Mouse (Mus musculus) CH12.LX (cell line): ENCODE data around the gene Dio3. TPM values are rescaled to one million over a fixed set of nuclear protein-coding genes. Genes with fewer than 3 reads are reported as not detected.

ENCODE experiments used
- DNase-seq: peaks from one replicate; pipeline ENCODE4 v3.0.0-alpha.2; 2013; ENCODE audit errors: extremely low read depth
- H3K27ac ChIP-seq: 2 replicates; pipeline ENCODE4 v1.5.1; 2012; ENCODE audit warnings: low read depth, mild to moderate bottlenecking, control low read depth, moderate library complexity; ENCODE audit not compliant: insufficient read depth
- H3K27me3 ChIP-seq: replicated peaks from 2 replicates; pipeline ENCODE3; 2012; ENCODE audit warnings: inconsistent platforms
- H3K36me3 ChIP-seq, 2 experiments: replicated peaks in 1 of 2; 2 replicates each; pipeline versions ENCODE3 to v1.6.1; 2012; ENCODE audit warnings: inconsistent platforms in 1 of 2, low read length in 1 of 2, mild to moderate bottlenecking in 1 of 2, mixed read lengths in 1 of 2, moderate library complexity in 1 of 2; ENCODE audit not compliant: control insufficient read depth in 1 of 2, insufficient read depth in 1 of 2
- H3K4me1 ChIP-seq, 2 experiments: 2 replicates each; pipeline ENCODE4 v1.6.1; 2012; ENCODE audit warnings: inconsistent platforms in 1 of 2, moderate library complexity in 1 of 2; ENCODE audit not compliant: insufficient read depth in 2 of 2, control insufficient read depth in 1 of 2
- H3K4me2 ChIP-seq: 2 replicates; pipeline ENCODE4 v1.6.1; 2012; ENCODE audit warnings: low read depth, mild to moderate bottlenecking, control low read depth; ENCODE audit not compliant: poor library complexity, insufficient read depth, severe bottlenecking
- H3K4me3 ChIP-seq, 3 experiments: fragments of 150-350 bp in 1 of 3; sonication (generic) in 1 of 3; replicated peaks in 1 of 3; 2 replicates each; pipeline versions ENCODE3 to v1.5.1; 2011 to 2012; ENCODE audit warnings: low read depth in 2 of 3, low read length in 2 of 3, mild to moderate bottlenecking in 2 of 3, moderate library complexity in 2 of 3, control low read depth in 1 of 3, improper control_type of control experiment in 1 of 3, inconsistent platforms in 1 of 3, mixed read lengths in 1 of 3; ENCODE audit not compliant: poor library complexity in 1 of 3
- H3K79me2 ChIP-seq: replicated peaks from 2 replicates; pipeline ENCODE4 v1.6.1; 2012; ENCODE audit warnings: mild to moderate bottlenecking, moderate library complexity; ENCODE audit not compliant: control insufficient read depth, poor library complexity, insufficient read depth, severe bottlenecking; ENCODE audit errors: extremely low read depth
- H3K9ac ChIP-seq: 2 replicates; pipeline ENCODE4 v1.6.1; 2012; ENCODE audit warnings: low read depth, mild to moderate bottlenecking, control low read depth, moderate library complexity; ENCODE audit not compliant: insufficient read depth
- H3K9me3 ChIP-seq: replicated peaks from 2 replicates; pipeline ENCODE3; 2012; ENCODE audit warnings: low read length, inconsistent platforms, mixed read lengths
- CHD2 ChIP-seq: IDR thresholded peaks from 2 replicates; pipeline ENCODE4 v1.6.1; 2011; ENCODE audit warnings: low read length, improper control_type of control experiment
- E2F4 ChIP-seq: IDR thresholded peaks from 2 replicates; pipeline ENCODE4 v1.6.1; 2011; ENCODE audit warnings: low read depth, low read length, improper control_type of control experiment; ENCODE audit not compliant: insufficient replicate concordance
- EP300 ChIP-seq: IDR thresholded peaks from 2 replicates; pipeline ENCODE4 v1.6.1; 2011; ENCODE audit warnings: low read length, improper control_type of control experiment
- GABPA ChIP-seq: IDR thresholded peaks from 2 replicates; pipeline ENCODE4 v1.6.1; 2012; ENCODE audit warnings: low read depth, low read length, improper control_type of control experiment, inconsistent platforms; ENCODE audit not compliant: insufficient replicate concordance
- HCFC1 ChIP-seq: IDR thresholded peaks from 2 replicates; pipeline ENCODE4 v1.6.1; 2012; ENCODE audit warnings: low read depth, mild to moderate bottlenecking, inconsistent platforms, low read length, improper control_type of control experiment
- IRF4 ChIP-seq: IDR thresholded peaks from 2 replicates; pipeline ENCODE4 v1.6.1; 2014; ENCODE audit warnings: low read depth, mild to moderate bottlenecking, inconsistent platforms, low read length, improper control_type of control experiment
- JUND ChIP-seq: conservative IDR thresholded peaks from 2 replicates; pipeline ENCODE4 v1.6.1; 2011; ENCODE audit warnings: low read depth, low read length, improper control_type of control experiment
- KAT2A ChIP-seq: IDR thresholded peaks from 2 replicates; pipeline ENCODE4 v1.6.1; 2012; ENCODE audit warnings: low read length, improper control_type of control experiment, inconsistent platforms; ENCODE audit not compliant: insufficient replicate concordance
- MAFK ChIP-seq: IDR thresholded peaks from 2 replicates; pipeline ENCODE4 v1.6.1; 2011; ENCODE audit warnings: low read length, improper control_type of control experiment; ENCODE audit not compliant: insufficient replicate concordance
- MAX ChIP-seq: IDR thresholded peaks from 2 replicates; pipeline ENCODE4 v1.6.1; 2011; ENCODE audit warnings: low read length, improper control_type of control experiment
- MAZ ChIP-seq: IDR thresholded peaks from 2 replicates; pipeline ENCODE4 v1.6.1; 2012; ENCODE audit warnings: low read depth, mild to moderate bottlenecking, inconsistent platforms, low read length, improper control_type of control experiment, moderate library complexity
- MEF2A ChIP-seq: IDR thresholded peaks from 2 replicates; pipeline ENCODE4 v1.6.1; 2014; ENCODE audit warnings: low read depth, mild to moderate bottlenecking, inconsistent platforms, low read length, improper control_type of control experiment, borderline replicate concordance
- NELFE ChIP-seq: IDR thresholded peaks from 2 replicates; pipeline ENCODE4 v1.6.1; 2011; ENCODE audit warnings: low read depth, low read length, improper control_type of control experiment
- NRF1 ChIP-seq: IDR thresholded peaks from 2 replicates; pipeline ENCODE4 v1.6.1; 2014; ENCODE audit warnings: low read depth, mild to moderate bottlenecking, inconsistent platforms, low read length, improper control_type of control experiment, moderate library complexity
- POLR2A ChIP-seq: IDR thresholded peaks from 2 replicates; pipeline ENCODE4 v1.6.1; 2011; ENCODE audit warnings: low read depth, mild to moderate bottlenecking, improper control_type of control experiment, low read length
- POLR2AphosphoS2 ChIP-seq: IDR thresholded peaks from 2 replicates; pipeline ENCODE4 v1.6.1; 2011; ENCODE audit warnings: low read depth, low read length, improper control_type of control experiment
- RAD21 ChIP-seq: IDR thresholded peaks from 2 replicates; pipeline ENCODE4 v1.6.1; 2011; ENCODE audit warnings: low read depth, mild to moderate bottlenecking, low read length, improper control_type of control experiment, moderate library complexity
- SIN3A ChIP-seq: IDR thresholded peaks from 2 replicates; pipeline ENCODE4 v1.6.1; 2012; ENCODE audit warnings: low read length, improper control_type of control experiment, inconsistent platforms
- TCF12 ChIP-seq: IDR thresholded peaks from 2 replicates; pipeline ENCODE4 v1.6.1; 2014; ENCODE audit warnings: low read depth, mild to moderate bottlenecking, inconsistent platforms, low read length, improper control_type of control experiment
- USF2 ChIP-seq: conservative IDR thresholded peaks from 2 replicates; pipeline ENCODE4 v1.6.1; 2011; ENCODE audit warnings: low read depth, low read length, improper control_type of control experiment
- ZNF384 ChIP-seq: IDR thresholded peaks from 2 replicates; pipeline ENCODE4 v1.6.1; 2012; ENCODE audit warnings: low read depth, low read length, improper control_type of control experiment, inconsistent platforms
- dilution Hi-C: fragments of 300-500 bp; cut with MboI; formaldehyde crosslinking; loops from 2 replicates; pipeline ENCODE4 v1.14.3; 2020; ENCODE audit warnings: low sequenced_read_pairs; ENCODE audit not compliant: extremely low pct_unique_long_range_greater_than_20kb, extremely low pct_ligation_motif_present
- in situ Hi-C: fragments of 300-500 bp; cut with MboI; formaldehyde crosslinking; loops from 3 replicates; pipeline ENCODE4 v1.14.3; 2019; ENCODE audit warnings: low sequenced_read_pairs, low pct_ligation_motif_present, low pct_unique_long_range_greater_than_20kb, mixed read lengths
- polyA plus RNA-seq: library from polyadenylated mRNA; unstranded; fragments of >175 nt; gene quantifications from 2 replicates; pipeline ENCODE4 v1.2.1, GENCODE M21; 2012; ENCODE audit warnings: low read depth; ENCODE audit not compliant: insufficient read length
- total RNA-seq, 2 experiments: library from RNA; depleted of rRNA; stranded (reverse); fragments of 300-350 nt in 1 of 2; fragments of >200 nt in 1 of 2; gene quantifications; 2 replicates each; pipeline ENCODE4 v1.2.3; 2012 to 2014

Gene Dio3
- total RNA-seq (2012; rRNA removed), result not detected in 2 replicates
- total RNA-seq (2014; rRNA removed), result not detected in 2 replicates
- polyA plus RNA-seq, result not detected in 2 replicates

DNA sequence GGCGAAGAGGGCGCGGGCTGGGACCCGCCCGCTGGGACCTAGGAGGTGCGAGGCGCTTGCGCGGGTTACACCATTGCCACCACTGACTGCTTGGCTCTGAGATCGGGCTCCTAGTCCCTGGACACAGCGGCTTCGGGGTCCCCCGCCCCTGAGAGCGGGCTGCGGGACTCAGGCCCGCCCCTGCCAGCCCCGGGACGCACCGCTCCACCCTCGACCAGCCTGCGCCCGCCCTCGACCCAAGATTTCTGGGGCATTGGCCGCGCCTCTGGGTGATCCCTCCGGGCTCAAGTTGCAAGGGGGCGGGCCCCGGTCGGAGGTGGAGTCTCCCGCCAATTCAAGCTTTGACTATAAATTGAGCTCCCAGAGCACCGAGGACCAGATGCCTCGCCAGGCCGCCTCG, at the start of gene Dio3:
Gene Dio3, plus strand, starts transcription at position 216 of the 400 bp plus-strand sequence.
- in situ Hi-C loops (no loop called here), dilution Hi-C loops (no loop called here)
- Histone ChIP-seq H3K9ac (no peak within 1 kb of the TSS), H3K9me3 (peaks cover 80% of the 10 kb centered on the region), H3K79me2 (no peaks in the 10 kb centered on the region), H3K4me1 (no peaks in the 10 kb centered on the region), H3K4me3 (no peak within 1 kb of the TSS), H3K27ac (no peak within 1 kb of the TSS), H3K4me2 (no peak within 1 kb of the TSS), H3K36me3 (no peaks in the 10 kb centered on the region), H3K27me3 (peaks cover under 1% of the 10 kb centered on the region)
- TF ChIP-seq HCFC1, result no peak
- no peak for TF ChIP-seq SIN3A
- no peak for TF ChIP-seq NRF1
- TF ChIP-seq RAD21, result no peak
- no peak for TF ChIP-seq MAX
- no peak for TF ChIP-seq GABPA
- TF ChIP-seq JUND, result no peak
- no peak for TF ChIP-seq POLR2AphosphoS2
- TF ChIP-seq MAZ, result no peak
- no peak for TF ChIP-seq CHD2
- TF ChIP-seq MEF2A, result no peak
- TF ChIP-seq ZNF384, result no peak
- no peak for TF ChIP-seq E2F4
- no peak for TF ChIP-seq EP300
- no peak for TF ChIP-seq IRF4
- no peak for TF ChIP-seq MAFK
- TF ChIP-seq TCF12, result no peak
- TF ChIP-seq NELFE, result no peak
- TF ChIP-seq KAT2A, result no peak
- DNase-seq, result no peak

DNA sequence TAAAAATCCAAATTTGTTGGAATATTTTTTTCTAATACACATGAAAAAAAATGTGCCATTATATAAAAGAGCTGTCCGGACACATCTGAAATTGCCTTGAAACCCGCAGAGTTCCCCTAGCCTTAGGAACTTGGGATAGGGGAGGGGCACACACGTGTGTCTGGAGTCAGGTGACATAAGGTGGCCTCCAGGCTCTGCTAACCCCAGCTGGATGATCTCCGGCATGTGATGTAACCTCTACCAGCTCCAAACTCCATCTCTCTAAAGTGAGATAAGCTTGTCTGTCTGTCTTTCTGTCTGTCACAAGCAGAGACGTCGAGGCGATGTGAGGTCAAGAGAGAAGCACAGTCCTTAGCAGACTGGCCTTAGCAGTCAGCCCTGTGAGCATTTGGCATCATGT, 48.6 kb upstream of the Dio3 start:
- Histone ChIP-seq H3K4me3 (no peak overlapping the region), H3K36me3 (no peaks in the 10 kb centered on the region), H3K27ac (no peak overlapping the region), H3K4me1 (no peaks in the 10 kb centered on the region), H3K79me2 (no peaks in the 10 kb centered on the region), H3K4me2 (no peak overlapping the region), H3K9me3 (peaks cover 85% of the 10 kb centered on the region), H3K27me3 (peaks cover 10% of the 10 kb centered on the region), H3K9ac (no peak overlapping the region)
- TF ChIP-seq USF2, result no peak
- no peak for TF ChIP-seq EP300
- no peak for TF ChIP-seq POLR2A
- no peak for TF ChIP-seq POLR2AphosphoS2
- TF ChIP-seq KAT2A, result no peak
- DNase-seq, result no peak
- in situ Hi-C loops (no loop called here), dilution Hi-C loops (no loop called here)
